Mouse (Mus musculus): ENCODE measurements around the gene Abhd12b. TPM values are rescaled to one million over a fixed set of nuclear protein-coding genes. Genes with fewer than 3 reads are reported as not detected.

Abhd12b gene
- polyA plus RNA-seq, 1 experiment from 2014 or later = not detected

Other genes with a start within 250 kb of the Abhd12b start
- gene Sav1, start 167.1 kb upstream of the Abhd12b start, polyA plus RNA-seq (2016; fragmentation: Nextera tagmentation; extraction: Ambion mirVana) = 7.7 and 8.2 TPM in 2 replicates
- 4.0 and 4.4 TPM in 2 replicates for gene Nin, start 40.4 kb upstream of the Abhd12b start, polyA plus RNA-seq (2016; fragmentation: Nextera tagmentation; extraction: Ambion mirVana)
- 29.4 and 29.5 TPM in 2 replicates for gene Pygl, start 77.3 kb downstream of the Abhd12b start, polyA plus RNA-seq (2016; fragmentation: Nextera tagmentation; extraction: Ambion mirVana)
- gene Trim9, start 193.5 kb downstream of the Abhd12b start, polyA plus RNA-seq (2016; fragmentation: Nextera tagmentation; extraction: Ambion mirVana) = 0.07 TPM in 1 of 2 replicates, not detected in the other